Mouse (Mus musculus) liver, postnatal 0 days (tissue): ENCODE results near the gene Dtnb.

Experiments used
- CTCF ChIP-seq: sonication (generic); IDR thresholded peaks from 2 replicates; pipeline ENCODE4 v1.5.1; 2016; ENCODE audit warnings: antibody characterized with exemption, low read depth
- EP300 ChIP-seq: IDR thresholded peaks from 2 replicates; pipeline ENCODE4 v1.6.1; 2016; ENCODE audit warnings: antibody characterized with exemption, low read depth, mild to moderate bottlenecking

GRCm38 (mm10) chr12:3811596-3811995 lies 239.4 kb downstream of the Dtnb start:
- no peak for TF ChIP-seq CTCF
- no peak for TF ChIP-seq EP300
